Mouse (Mus musculus) MEL (cell line): ENCODE measurements at regions not wholly inside any gene's neighbourhood (a gene's known extent, or its start where the extent isn't known, plus 50 kb on each side); places are given as distances from the start of the nearest gene placed in this dataset.

Source experiments
- CTCF ChIP-seq, 3 experiments: IDR thresholded peaks in 2 of 3; conservative IDR thresholded peaks in 1 of 3; 2 replicates each; pipeline ENCODE4 v1.5.1; 2011 to 2012; ENCODE audit warnings: low read length in 3 of 3, low read depth in 2 of 3, mild to moderate bottlenecking in 2 of 3, improper control_type of control experiment in 1 of 3, inconsistent platforms in 1 of 3, mixed read lengths in 1 of 3, moderate library complexity in 1 of 3; ENCODE audit not compliant: control insufficient read depth in 1 of 3, insufficient read depth in 1 of 3, poor library complexity in 1 of 3, severe bottlenecking in 1 of 3
- EP300 ChIP-seq, 2 experiments: IDR thresholded peaks; 2 replicates each; pipeline ENCODE4 v1.6.1; 2011; ENCODE audit warnings: improper control_type of control experiment in 2 of 2, low read length in 2 of 2, low read depth in 1 of 2, mild to moderate bottlenecking in 1 of 2

- TF ChIP-seq EP300 (IDR thresholded peaks at IDR 0.05; ENCODE audit: low read depth in 1 of 2, low read length in 2 of 2) (no peak), CTCF (IDR thresholded peaks at IDR 0.05 in 2 of 3, conservative IDR thresholded peaks at IDR 0.05 in 1 of 3; ENCODE audit: control insufficient read depth in 1 of 3, insufficient read depth in 1 of 3, low read depth in 2 of 3, low read length in 3 of 3, poor library complexity in 1 of 3, severe bottlenecking in 1 of 3) (peak; percentile 89 to 96 (median 89))
These were observed 59.3 kb upstream of the Fer start for GRCm38 (mm10) chr17:63803599-63803998.
